Mouse (Mus musculus): ENCODE measurements around the gene Tpst2.
"Not testable (repeated sequence)": the region's sequence is repeated elsewhere in the genome, so short reads cannot be mapped to it uniquely, and the experiment has no call there.

The Tpst2 gene

GRCm38 (mm10) chr5:112296404-112297181 is 20.1 kb downstream of the Tpst2 start:
- DNase-seq (ENCODE audit: low read depth, low spot score) = no peak

GRCm38 (mm10) chr5:112297257-112297656 is 20.8 kb downstream of the Tpst2 start:
- DNase-seq (ENCODE audit: low read depth, low spot score) = no peak

DNA sequence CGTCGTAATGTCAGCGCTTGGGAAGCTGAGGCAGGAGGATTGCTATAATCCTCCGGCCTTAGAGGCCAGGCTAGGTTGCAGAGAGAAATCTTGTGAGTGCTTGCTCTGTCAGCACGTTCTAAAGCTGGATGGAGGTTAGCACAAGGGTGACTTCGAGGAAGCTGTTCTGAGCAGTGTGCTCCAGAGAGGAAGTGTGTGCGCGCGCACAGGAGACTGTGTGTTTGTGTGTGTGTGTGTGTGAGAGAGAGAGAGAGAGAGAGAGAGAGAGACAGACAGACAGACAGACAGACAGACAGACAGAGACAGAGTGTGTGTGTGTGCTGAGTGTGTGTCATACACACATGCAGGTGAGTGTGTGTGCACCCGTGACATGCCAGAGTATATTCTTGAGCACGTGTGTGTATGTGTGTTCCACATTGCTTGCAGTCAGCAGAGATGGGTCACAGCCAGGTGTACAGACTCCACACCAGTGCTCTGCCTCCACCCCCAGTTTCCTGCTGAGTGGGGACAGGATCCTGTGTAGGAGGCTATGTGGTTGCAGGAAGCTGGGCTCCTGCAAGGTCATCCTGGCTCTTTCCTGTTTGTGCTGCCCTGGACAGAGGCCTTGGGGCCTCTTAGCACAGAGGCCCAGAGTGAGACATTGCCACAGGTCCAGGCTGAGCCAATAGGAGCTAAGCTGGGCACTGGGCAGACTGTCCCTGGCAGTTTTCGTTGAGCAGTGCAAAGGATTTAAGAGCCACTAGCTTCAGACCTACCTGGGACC is 21.9 kb downstream of the Tpst2 start:
- DNase-seq (ENCODE audit: low read depth, low spot score) = no peak

GRCm38 (mm10) chr5:112299399-112299798 is 22.9 kb downstream of the Tpst2 start:
- no peak for DNase-seq (ENCODE audit: low read depth, low spot score)

DNA sequence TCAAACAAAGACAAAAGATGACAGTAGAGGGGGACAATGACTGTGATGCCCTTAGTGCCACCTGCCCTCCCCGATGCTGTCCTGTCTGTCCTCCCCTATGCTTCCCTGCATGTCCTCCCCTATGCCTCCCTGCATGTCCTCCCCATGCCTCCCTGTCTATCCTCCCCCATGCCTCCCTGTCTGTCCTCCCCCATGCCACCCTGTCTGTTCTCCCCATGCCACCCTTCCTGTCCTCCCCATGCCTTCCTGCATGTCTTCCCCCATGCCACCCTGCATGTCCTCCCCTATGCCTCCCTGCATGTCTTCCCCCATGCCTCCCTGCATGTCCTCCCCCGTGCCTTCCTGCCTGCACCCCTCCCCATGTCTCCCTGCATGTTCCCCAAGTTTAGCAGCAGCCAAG is 23.6 kb downstream of the Tpst2 start:
- no peak for DNase-seq (ENCODE audit: low read depth, low spot score)

DNA sequence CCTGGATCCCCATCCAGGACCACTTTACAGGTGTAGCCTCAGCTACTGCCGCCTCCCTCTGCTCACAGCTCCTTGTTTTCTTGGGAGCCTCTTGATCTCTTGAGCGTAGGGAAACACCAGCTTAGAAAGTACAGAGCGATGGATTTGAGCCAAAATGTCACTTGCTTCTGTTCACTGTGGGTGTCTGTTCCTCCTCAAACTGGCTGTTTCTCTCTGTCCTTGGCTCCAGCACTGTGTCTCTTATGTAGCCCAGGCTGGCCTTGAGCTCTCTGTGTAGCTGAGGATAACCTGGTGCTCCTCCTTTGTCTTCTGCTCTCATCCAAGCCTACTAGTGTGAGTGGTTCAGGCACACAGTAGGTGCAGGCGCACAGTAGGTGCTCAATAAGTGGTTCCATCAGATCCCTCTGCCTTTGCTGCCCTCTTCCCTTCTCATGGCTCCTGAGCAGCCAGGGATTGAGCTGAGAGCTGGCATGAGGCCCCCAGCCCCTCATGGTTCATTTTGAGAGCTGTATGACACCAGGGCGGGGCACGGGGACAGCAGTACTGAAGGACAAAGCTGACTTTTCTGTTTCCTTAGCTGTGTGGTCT is 24.3 kb downstream of the Tpst2 start:
- DNase-seq (ENCODE audit: low read depth, low spot score) = no peak

GRCm38 (mm10) chr5:112301694-112302093 is 25.2 kb downstream of the Tpst2 start:
- DNase-seq (ENCODE audit: low read depth, low spot score) = no peak

DNA sequence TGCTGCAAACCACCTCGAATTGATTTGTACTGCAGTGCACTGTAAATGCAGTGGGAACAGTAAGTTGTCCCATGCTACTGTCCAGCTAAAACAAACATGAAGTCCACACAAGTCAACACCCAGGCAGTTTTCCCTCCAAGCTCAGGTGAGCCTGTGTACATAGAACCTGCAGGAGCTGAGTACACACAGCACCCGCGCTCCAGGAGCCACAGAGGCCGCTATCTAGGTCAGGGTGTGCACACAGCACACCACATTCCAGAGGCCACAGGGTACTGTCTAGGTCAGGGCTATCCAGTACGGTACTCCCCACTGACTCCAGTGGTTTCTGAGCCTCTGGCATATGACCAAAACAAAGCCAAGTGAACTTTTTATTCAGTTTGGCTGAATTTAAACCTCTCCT is 25.8 kb downstream of the Tpst2 start:
- DNase-seq (ENCODE audit: low read depth, low spot score) = no peak

DNA sequence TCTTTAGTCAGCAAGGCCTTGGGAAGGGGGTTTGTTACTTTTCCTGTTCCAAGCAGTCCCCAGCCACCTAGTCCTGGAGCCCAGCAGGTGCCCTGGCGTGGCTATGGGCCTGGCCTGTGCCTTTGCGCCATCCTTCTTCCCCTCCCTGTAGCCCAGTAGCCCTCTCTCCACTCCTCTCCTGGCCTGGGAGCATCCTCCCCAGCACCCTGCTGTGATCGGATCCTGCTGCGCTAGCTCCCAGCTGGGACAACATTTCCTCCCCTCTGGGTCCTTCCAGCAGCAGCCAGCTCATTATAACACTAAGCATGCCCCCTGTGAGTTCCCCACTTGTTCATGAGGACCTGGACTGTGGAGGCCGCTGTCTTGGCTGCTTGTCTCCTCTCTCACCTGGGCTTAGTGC is 29.4 kb downstream of the Tpst2 start:
- DNase-seq (ENCODE audit: low read depth, low spot score) = no peak

DNA sequence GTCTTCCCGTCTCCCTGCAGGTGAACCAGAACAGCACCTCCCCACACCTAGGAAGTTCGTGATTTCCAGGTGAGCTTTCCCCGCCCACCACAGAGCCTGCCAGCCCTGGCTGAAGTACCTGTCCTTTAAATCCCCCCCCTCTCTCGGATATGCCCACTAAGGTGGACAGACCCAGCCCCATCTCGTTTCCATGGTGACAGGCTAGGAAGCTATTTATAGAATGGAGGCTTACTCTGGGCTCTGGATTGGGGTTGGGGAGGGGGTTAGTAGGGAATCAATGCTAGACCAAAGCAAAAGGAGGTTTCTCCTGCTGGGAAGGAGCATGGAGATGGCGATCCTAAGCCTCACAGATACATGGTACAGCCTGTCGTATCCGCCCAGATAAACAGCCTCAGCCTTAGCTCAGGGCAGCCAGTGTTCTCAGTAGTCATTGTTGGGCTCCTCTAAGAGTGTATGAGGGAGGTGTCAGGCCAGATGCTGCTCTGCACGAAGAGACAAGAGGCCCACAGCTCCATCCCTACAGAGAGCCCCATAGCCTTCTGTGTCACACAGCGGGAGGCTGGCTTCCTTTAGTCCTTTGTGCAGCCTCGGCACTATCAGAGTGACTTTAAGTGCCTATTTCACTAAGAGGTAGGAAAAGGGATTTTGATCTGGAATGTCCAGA is 36.9 kb downstream of the Tpst2 start:
- DNase-seq (ENCODE audit: low read depth, low spot score) = no peak

GRCm38 (mm10) chr5:112316468-112316867 is 40.0 kb downstream of the Tpst2 start:
- DNase-seq (ENCODE audit: low read depth, low spot score) = no peak

DNA sequence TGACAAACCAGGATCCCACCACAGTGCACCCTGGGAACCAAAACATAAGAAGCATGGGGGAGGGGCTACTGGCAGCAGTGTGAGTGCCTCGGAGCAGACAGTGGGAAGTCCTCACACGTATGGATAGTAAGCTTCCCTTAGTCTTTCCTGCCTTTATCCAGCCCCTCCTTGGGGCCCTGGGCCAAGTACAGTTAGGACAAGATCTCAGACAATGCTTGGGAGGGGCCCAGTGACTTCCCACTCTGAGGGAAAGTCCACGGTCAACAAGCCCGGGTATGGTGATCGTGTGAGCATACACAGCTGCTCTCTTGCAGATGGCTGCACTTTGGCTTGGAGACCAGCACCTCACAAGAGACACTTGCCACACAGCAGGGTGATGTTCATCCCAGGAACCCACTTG is 40.8 kb downstream of the Tpst2 start:
- DNase-seq (ENCODE audit: low read depth, low spot score) = no peak

- DNase-seq (ENCODE audit: low read depth, low spot score) = not testable (repeated sequence)
Measured at GRCm38 (mm10) chr5:112319343-112319742, 42.9 kb downstream of the Tpst2 start.

DNA sequence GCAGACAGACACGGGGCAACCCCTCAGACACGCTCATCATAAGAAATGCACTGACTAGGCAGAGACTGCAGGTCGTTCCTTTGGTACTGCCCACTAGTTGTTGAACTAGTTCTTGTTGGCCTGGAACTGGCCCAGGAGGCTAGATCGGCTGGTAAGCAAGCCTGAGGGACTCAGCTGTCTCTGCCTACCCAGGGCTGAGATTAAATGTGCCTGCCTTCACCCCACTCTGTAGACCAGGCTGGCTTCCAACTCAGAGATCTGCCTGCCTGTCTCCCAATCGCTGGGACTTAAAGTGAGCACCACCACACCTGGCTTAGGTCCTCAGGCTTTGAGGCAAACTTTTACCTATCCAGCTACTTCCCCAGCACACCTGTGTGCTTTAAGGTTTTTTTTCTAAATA is 43.9 kb downstream of the Tpst2 start:
- no peak for DNase-seq (ENCODE audit: low read depth, low spot score)

- no peak for DNase-seq (ENCODE audit: low read depth, low spot score)
Measured at GRCm38 (mm10) chr5:112320936-112321335, 44.4 kb downstream of the Tpst2 start.

GRCm38 (mm10) chr5:112321376-112321775 is 44.9 kb downstream of the Tpst2 start:
- DNase-seq (ENCODE audit: low read depth, low spot score) = no peak

DNA sequence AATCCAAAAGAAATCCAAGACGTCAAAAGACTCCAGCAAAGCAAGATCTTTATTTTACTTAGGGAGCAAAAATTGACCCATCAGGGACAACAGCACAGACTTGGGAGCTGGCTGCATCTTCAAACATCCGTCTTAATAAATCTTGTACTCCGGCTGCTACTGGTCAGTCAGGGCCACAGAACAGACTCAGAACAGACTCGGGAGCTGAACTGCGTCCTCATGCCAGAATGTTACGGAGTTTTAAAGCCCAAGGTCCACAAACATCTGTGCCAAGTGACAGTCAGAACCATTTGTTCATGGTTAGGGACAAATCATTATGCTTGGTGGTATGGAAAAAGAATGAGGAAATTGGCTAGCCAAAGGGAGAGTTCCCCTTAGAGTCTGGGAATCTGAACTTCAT is 46.8 kb downstream of the Tpst2 start:
- no peak for DNase-seq (ENCODE audit: low read depth, low spot score)

DNA sequence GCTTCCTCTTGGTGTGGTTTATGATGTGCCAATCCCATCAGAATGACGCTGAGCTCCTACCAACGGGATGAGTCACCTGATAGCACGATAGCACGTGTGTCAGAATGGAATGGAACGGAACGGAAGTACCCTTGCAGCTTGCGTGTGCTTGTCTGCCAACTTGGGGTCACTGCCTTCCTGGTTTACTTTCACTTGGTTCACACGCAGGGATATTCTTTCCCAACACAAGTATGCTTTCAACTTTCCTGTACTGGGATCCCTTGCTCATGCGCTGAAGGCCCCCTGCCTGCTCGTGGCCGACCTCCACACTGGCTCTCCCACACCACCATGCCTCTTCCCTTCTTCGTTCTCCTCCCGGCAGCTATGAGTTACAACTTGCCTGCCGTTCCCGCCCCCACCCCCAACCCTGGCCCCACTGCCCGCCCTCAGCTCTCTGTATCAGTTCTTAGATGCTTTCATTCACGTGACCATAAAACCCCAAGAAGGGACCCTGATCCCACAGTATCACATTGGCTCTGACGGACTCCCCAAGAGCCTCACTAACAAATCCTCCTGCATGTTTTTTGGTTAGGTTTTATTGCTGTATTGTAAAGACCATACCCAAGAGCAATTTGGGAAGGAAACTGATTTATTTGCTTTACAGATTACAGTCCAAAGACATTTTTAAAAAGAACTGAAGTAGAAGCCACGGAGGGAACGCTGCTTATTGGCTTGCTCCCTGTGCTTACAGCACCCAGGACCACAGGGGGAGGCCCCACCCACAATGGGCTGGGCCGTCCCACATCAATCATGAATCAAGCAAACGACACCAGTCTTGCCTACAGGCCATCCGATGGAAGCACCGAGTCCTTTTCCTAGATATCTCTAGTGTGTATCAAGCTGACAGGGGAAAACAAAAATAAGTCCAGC is 48.4 kb downstream of the Tpst2 start:
- peak; percentile 19 for DNase-seq (ENCODE audit: low read depth, low spot score)

DNA sequence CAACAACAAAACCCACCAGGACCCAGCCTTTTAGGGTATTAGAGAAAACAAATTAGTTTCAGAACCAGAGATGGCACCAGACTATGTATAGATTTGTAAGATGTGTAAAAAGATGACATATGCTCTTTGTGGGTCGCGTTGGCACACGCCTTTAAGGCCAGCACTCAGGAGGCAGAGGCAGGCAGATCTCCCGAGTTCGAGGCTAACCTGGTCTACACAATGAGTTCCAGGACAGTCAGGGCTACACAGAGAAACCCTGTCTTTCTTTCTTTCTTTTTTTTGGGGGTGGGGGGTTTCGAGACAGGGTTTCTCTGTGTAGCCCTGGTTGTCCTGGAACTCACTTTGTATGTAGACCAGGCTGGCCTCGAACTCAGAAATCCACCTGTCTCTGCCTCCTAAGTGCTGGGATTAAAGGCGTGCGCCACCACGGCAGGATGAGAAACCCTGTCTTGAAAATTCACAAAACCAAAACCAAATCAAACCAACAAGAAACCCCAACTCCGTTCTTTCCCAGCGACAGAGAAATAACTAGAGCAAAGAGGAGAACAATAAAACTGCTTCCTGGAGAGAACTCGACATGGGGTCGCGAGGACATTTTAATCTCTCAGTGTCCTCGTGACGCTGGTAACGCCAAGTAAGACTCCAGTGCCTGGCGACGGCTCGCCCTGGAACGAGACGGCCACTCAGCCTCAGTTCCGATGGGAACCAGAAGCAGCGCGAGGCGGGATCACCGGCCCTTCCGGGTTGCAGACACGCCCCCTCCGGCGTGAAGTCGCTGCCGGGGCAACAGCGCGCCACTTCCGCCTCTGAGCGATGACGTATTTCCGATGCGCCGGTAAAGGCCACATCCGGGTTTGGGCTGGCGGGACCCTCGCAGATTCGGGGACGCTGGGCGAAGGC is 49.3 kb downstream of the Tpst2 start, which contains the start of gene Tfip11:
Gene Tfip11, plus strand, starts transcription at position 813 of the 900 bp plus-strand sequence.
- peak; percentile 97 for DNase-seq (ENCODE audit: low read depth, low spot score)

DNA sequence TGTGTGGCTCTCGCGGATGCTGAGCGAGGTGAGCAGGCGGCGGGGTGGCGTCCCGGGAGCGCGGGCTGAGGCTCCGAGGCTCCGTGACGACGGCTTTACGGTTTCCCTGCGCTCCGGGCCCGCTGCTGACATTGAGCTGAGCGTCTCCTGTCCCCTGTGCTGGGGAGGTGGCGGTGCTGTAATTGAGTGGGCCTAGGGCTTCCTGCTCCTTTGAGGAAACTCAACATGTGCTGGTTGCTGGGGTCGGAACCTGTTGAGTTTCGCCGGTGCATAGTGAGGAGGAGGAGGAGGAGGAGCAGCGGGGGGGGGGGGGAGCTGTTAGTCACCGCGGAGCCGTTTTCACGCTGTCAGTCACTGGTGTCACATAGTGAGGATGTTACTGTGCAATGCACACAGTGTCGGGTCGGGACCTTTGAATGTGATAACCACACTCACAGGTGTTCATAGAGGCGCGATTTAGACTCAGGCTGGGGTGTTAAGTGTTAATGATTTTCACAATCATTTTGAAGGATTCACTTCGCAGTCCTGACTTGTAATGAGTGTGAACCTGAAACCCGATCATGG is 50.0 kb downstream of the Tpst2 start:
- DNase-seq (ENCODE audit: low read depth, low spot score) = no peak

Measured in forelimb bud, embryonic 11.5 days (tissue).